Mouse (Mus musculus) G1E-ER4 (cell line): ENCODE data around the gene Gins2. TPM values are rescaled to one million over a fixed set of nuclear protein-coding genes. Genes with fewer than 3 reads are reported as not detected.

Source experiments
- GATA1 ChIP-seq: IDR thresholded peaks from one replicate; pipeline ENCODE4 v1.8.0; 2012; ENCODE audit warnings: low read length, inconsistent platforms
- polyA plus RNA-seq: library from polyadenylated mRNA; stranded (reverse); fragments of >175 nt; gene quantifications from 2 replicates; pipeline ENCODE4 v1.2.3, GENCODE M21; 2012

Gene Gins2
- polyA plus RNA-seq, 1 experiment: 39.1 TPM

DNA sequence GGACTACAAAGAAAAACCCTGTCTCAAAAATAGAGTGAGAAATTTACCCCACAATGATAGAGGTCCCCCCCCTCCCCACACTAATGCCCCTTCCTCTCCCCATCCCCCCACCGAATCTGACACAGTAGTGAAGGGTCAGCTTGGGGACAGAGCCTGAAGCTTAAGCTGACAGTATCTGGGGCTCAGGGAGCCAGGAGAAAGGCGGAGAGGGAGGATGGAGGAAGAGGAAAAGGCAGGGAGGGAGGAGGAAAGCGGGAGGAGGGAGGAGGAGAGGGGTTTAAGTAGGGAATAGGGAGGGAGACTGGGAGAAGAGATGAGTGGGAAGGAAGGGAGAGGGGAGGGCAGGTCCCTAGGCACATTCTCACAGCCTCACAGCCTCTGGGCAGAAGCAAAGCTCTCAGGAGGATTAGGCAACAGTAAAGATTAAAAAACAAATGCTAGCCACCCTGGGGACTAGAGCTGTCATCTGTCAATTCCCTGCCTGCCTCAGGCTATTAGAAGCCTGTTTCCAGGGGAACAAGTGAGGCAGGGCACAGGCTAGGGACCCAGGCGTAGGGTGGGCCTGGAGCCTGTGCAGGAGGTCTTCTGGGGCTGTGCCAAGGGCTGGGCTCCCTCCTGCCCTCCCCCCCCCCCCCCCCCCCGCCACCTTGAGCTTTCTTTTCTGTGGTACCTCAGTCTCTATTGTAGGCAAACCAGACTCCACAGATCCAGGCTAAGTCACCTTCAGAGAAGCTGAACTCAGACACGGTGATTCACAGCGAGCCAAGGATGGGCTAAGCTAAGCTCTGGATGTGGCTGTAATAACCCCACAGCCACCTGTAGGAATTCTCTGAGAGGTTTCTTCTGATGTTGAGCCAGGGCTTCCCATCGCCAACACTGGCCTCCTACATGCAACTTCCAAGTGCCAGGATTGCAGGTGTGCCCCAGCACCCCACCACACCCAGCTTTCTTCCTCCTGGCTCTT, 27.8 kb upstream of the Gins2 start:
- TF ChIP-seq GATA1: no peak

DNA sequence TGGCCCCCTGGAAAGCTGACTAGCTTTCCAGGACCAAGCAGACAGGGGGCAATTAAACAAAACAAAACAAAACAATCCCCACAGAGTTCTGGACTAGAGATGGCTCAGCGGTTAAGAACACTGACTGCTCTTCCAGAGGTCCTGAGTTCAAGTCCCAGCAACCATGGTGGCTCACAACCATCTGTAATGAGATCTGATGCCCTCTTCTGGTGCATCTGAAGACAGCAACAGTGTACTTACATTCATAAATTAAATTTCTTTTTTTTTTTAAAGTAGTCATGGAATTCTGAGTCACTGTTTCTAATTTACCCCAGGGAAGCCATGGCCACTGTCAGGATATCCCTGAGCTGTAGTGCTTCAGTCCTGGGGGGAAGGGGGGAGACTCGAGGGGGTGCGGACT, 25.4 kb upstream of the Gins2 start:
- TF ChIP-seq GATA1: no peak

- TF ChIP-seq GATA1: no peak
Observed at GRCm38 (mm10) chr8:120610824-120611223, 21.7 kb upstream of the Gins2 start.

- no peak for TF ChIP-seq GATA1
Observed at GRCm38 (mm10) chr8:120607885-120608284, 18.8 kb upstream of the Gins2 start.

- no peak for TF ChIP-seq GATA1
Observed at GRCm38 (mm10) chr8:120607460-120607859, 18.4 kb upstream of the Gins2 start.

DNA sequence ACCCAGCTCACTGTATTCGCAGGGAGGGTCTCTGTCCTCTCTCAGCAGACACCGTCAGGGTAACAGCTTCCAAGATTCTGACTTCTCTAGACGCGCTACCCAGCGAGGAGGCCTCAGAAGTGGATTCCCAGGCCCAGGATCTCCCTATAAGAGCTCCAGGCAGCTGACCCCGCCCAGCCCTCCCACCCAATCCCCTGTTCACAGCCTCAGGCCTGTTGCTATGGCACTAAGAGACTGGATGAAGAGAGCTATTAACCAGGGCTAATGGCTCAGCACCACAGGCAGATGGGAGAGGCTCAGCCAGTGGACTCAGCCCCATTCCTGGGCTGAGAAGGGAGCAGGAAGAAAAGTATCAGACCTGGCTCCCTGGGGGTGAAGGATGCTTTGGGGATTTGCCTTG, 13.6 kb upstream of the Gins2 start:
- TF ChIP-seq GATA1: no peak

GRCm38 (mm10) chr8:120599504-120599903, 10.4 kb upstream of the Gins2 start:
- TF ChIP-seq GATA1: no peak

GRCm38 (mm10) chr8:120598579-120598978, 9.5 kb upstream of the Gins2 start:
- TF ChIP-seq GATA1: no peak

DNA sequence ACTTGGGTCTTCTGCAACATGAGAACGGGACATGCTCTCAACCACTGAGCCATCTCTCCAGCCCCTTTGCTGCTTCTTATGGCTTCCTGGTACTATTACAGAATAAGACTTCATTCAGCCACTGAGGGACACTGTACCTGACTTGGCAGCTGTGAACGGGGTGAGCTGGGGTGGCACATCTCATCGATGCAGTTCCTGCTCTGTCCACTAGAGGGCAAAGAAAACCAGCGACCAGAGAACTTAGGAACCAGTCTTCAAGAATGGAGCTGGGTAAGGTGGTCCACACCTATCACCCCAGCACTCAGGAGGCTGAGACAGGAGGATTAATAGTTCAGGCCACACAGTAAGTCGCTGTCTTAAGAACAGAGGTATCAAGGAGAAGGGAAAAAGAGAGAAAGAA, 6.9 kb upstream of the Gins2 start:
- TF ChIP-seq GATA1: no peak

GRCm38 (mm10) chr8:120594571-120594970, 5.5 kb upstream of the Gins2 start:
- no peak for TF ChIP-seq GATA1

GRCm38 (mm10) chr8:120591587-120592292, 2.6 kb upstream of the Gins2 start:
- TF ChIP-seq GATA1: no peak

DNA sequence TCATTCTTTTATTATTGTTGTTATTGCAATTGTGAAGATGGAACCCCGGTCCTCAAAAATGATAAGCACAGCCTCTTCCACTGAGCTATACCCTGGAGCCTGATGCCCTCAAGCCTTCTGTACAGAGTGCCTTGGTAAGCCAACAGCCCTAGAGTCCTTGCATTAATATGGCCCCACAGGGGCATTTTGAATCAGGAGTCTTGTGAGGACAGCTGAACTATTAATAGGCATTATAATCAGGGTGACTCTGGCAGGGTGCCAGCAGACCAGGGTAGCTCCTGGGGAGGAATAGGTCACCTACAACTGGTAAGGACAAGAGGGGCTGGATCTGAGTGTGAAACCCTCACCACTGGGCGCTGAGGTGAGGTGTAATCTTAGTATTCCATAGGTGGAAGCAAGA, 817 bp upstream of the Gins2 start:
- no peak for TF ChIP-seq GATA1

- TF ChIP-seq GATA1: no peak
Observed at GRCm38 (mm10) chr8:120585521-120585920, 3.6 kb downstream of the Gins2 start.

DNA sequence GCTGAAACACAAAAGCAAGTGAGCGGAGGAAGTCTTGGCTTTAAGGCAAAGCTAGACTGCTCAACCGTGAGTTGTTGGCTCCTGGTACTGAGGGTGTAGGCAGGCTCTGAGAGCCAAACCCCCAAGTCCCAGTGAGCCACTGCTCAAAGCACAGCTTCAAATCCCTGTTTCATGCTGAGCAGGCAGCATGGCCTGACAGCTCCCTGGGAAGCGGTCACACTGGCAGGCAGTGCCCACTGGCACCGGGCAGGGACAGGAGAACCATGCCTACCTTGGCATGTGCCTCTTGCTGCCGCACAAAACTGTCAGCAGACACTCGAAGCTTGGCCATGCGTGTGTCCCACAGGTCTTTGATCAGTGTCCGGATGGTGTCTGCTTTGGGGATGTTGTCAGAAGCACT, 7.3 kb downstream of the Gins2 start:
- no peak for TF ChIP-seq GATA1

GRCm38 (mm10) chr8:120581329-120581728, 7.8 kb downstream of the Gins2 start:
- no peak for TF ChIP-seq GATA1

DNA sequence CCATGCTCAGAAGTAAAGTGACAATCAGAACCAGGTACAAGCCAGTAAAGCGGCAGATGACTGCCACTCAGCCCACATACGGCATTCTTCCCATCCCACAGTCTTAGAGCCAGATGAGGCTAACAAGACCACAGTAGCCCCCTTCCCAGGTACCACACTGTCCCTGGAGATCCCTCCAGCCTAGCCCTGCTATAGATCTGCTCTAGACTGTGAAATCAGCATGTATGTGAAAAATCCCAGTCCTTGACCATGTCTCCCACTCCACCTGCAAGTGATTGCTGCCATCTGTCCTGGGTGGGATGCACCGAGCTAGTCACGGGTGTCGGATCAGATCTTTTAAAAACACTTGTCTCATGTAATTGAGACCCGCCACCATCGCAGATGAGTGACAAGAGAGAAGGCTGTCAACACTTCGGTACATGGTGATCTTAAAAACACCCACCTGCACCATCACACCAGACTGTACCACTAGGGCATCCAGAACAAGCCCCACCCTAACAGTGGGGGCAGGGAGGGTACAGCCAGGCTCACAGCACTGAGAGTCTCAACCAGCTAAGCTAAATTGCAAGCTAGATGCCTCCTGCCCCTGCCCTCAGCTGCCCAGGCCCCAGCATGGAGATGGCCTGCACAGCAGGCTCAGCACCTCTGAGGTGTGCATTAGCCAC, 8.6 kb downstream of the Gins2 start:
- no peak for TF ChIP-seq GATA1
